Mouse (Mus musculus): ENCODE measurements around the gene Slc17a5. TPM values are rescaled to one million over a fixed set of nuclear protein-coding genes. Genes with fewer than 3 reads are reported as not detected.
"Not testable (repeated sequence)": the region's sequence is repeated elsewhere in the genome, so short reads cannot be mapped to it uniquely, and the experiment has no call there.

The Slc17a5 gene
- polyA plus RNA-seq, 1 experiment from 2014 or later: 22.7 TPM

- peaks cover 20% of the 10 kb centered on the region for H3K4me1 ChIP-seq
- H3K9ac ChIP-seq: 0 out of 2 replicates have a peak overlapping the region, but pooled peaks have one; percentile 36
- ATAC-seq (ENCODE audit: insufficient number of reproducible peaks, insufficient read depth, low FRiP score, low TSS enrichment, low read depth): no peak
- H3K9me3 ChIP-seq: no peaks in the 10 kb centered on the region
- H3K36me3 ChIP-seq: 0 out of 2 replicates have a peak, but pooled peaks cover 4% of the 10 kb centered on the region
- 0 out of 2 replicates have a peak overlapping the region, but pooled peaks have one; percentile 16 for H3K27ac ChIP-seq
- no peak overlapping the region for H3K4me3 ChIP-seq
- H3K27me3 ChIP-seq: no peaks in the 10 kb centered on the region
- WGBS: 26% methylated on average over 5 of the region's 5 CpGs
- H3K4me2 ChIP-seq: no peak overlapping the region
Measured at GRCm38 (mm10) chr9:78531816-78532215, 56.0 kb downstream of the Slc17a5 start.

GRCm38 (mm10) chr9:78527767-78528381, 60.0 kb downstream of the Slc17a5 start:
- Histone ChIP-seq H3K9ac (peak overlapping the region; percentile 66), H3K27ac (peak overlapping the region; percentile 82), H3K9me3 (no peaks in the 10 kb centered on the region), H3K4me2 (peak overlapping the region; percentile 76), H3K36me3 (no peaks in the 10 kb centered on the region), H3K4me1 (peaks cover 19% of the 10 kb centered on the region), H3K4me3 (peak overlapping the region; percentile 52), H3K27me3 (no peaks in the 10 kb centered on the region)
- ATAC-seq (ENCODE audit: insufficient number of reproducible peaks, insufficient read depth, low FRiP score, low TSS enrichment, low read depth): no peak
- 4% methylated on average over 16 of the region's 16 CpGs for WGBS

GRCm38 (mm10) chr9:78527301-78527761, 60.5 kb downstream of the Slc17a5 start:
- peak; percentile 58 for ATAC-seq (ENCODE audit: insufficient number of reproducible peaks, insufficient read depth, low FRiP score, low TSS enrichment, low read depth)
- Histone ChIP-seq H3K9ac (peak overlapping the region; percentile 66), H3K27ac (peak overlapping the region; percentile 82), H3K4me1 (peaks cover 15% of the 10 kb centered on the region), H3K9me3 (no peaks in the 10 kb centered on the region), H3K4me2 (peak overlapping the region; percentile 76), H3K4me3 (peak overlapping the region; percentile 52), H3K36me3 (no peaks in the 10 kb centered on the region), H3K27me3 (no peaks in the 10 kb centered on the region)
- WGBS: under 1% methylated on average over 24 of the region's 24 CpGs

GRCm38 (mm10) chr9:78526206-78526605, 61.6 kb downstream of the Slc17a5 start:
- Histone ChIP-seq H3K36me3 (no peaks in the 10 kb centered on the region), H3K4me3 (no peak overlapping the region), H3K9me3 (no peaks in the 10 kb centered on the region), H3K27me3 (no peaks in the 10 kb centered on the region), H3K4me1 (peaks cover 14% of the 10 kb centered on the region), H3K4me2 (no peak overlapping the region), H3K9ac (no peak overlapping the region), H3K27ac (no peak overlapping the region)
- 88% methylated on average over 2 of the region's 2 CpGs for WGBS
- no peak for ATAC-seq (ENCODE audit: insufficient number of reproducible peaks, insufficient read depth, low FRiP score, low TSS enrichment, low read depth)

- no peak overlapping the region for H3K4me3 ChIP-seq
- 91% methylated on average over 17 of the region's 17 CpGs for WGBS
- 0 out of 2 replicates have a peak, but pooled peaks cover 4% of the 10 kb centered on the region for H3K27me3 ChIP-seq
- H3K36me3 ChIP-seq: no peaks in the 10 kb centered on the region
- no peak for ATAC-seq (ENCODE audit: insufficient number of reproducible peaks, insufficient read depth, low FRiP score, low TSS enrichment, low read depth)
- no peak overlapping the region for H3K9ac ChIP-seq
- H3K4me1 ChIP-seq: peaks cover 20% of the 10 kb centered on the region
- no peak overlapping the region for H3K27ac ChIP-seq
- no peaks in the 10 kb centered on the region for H3K9me3 ChIP-seq
- no peak overlapping the region for H3K4me2 ChIP-seq
Measured at GRCm38 (mm10) chr9:78525451-78526135, 62.2 kb downstream of the Slc17a5 start.

GRCm38 (mm10) chr9:78521689-78522088, 66.2 kb downstream of the Slc17a5 start:
- Histone ChIP-seq H3K36me3 (no peaks in the 10 kb centered on the region), H3K4me1 (peaks cover 21% of the 10 kb centered on the region), H3K27me3 (0 out of 2 replicates have a peak, but pooled peaks cover 4% of the 10 kb centered on the region), H3K9ac (0 out of 2 replicates have a peak overlapping the region, but pooled peaks have one; percentile 6), H3K4me3 (peak overlapping the region; percentile 47), H3K27ac (no peak overlapping the region), H3K9me3 (no peaks in the 10 kb centered on the region), H3K4me2 (peak overlapping the region; percentile 87)
- no peak for ATAC-seq (ENCODE audit: insufficient number of reproducible peaks, insufficient read depth, low FRiP score, low TSS enrichment, low read depth)
- WGBS: 22% methylated on average over 14 of the region's 14 CpGs

- Histone ChIP-seq H3K4me1 (peaks cover 21% of the 10 kb centered on the region), H3K9ac (peak overlapping the region; percentile 66), H3K9me3 (no peaks in the 10 kb centered on the region), H3K4me3 (peak overlapping the region; percentile 47), H3K27me3 (0 out of 2 replicates have a peak, but pooled peaks cover 4% of the 10 kb centered on the region), H3K36me3 (no peaks in the 10 kb centered on the region), H3K27ac (0 out of 2 replicates have a peak overlapping the region, but pooled peaks have one; percentile 35), H3K4me2 (peak overlapping the region; percentile 87)
- ATAC-seq (ENCODE audit: insufficient number of reproducible peaks, insufficient read depth, low FRiP score, low TSS enrichment, low read depth): 0 out of 2 replicates have a peak, but pooled peaks have one; percentile 46
- 2% methylated on average over 40 of the region's 40 CpGs for WGBS
Measured at GRCm38 (mm10) chr9:78520780-78521601, 66.8 kb downstream of the Slc17a5 start.

GRCm38 (mm10) chr9:78520127-78520779, 67.6 kb downstream of the Slc17a5 start:
- no peaks in the 10 kb centered on the region for H3K9me3 ChIP-seq
- H3K36me3 ChIP-seq: no peaks in the 10 kb centered on the region
- H3K9ac ChIP-seq: peak overlapping the region; percentile 66
- 0 out of 2 replicates have a peak, but pooled peaks cover 4% of the 10 kb centered on the region for H3K27me3 ChIP-seq
- peaks cover 21% of the 10 kb centered on the region for H3K4me1 ChIP-seq
- no peak overlapping the region for H3K27ac ChIP-seq
- peak overlapping the region; percentile 87 for H3K4me2 ChIP-seq
- peak; percentile 35; the same call in 1 of the 2 replicates for ATAC-seq (ENCODE audit: insufficient number of reproducible peaks, insufficient read depth, low FRiP score, low TSS enrichment, low read depth)
- peak overlapping the region; percentile 47 for H3K4me3 ChIP-seq
- 3% methylated on average over 15 of the region's 15 CpGs for WGBS

- not testable (repeated sequence) for H3K36me3 ChIP-seq; ATAC-seq (ENCODE audit: insufficient number of reproducible peaks, insufficient read depth, low FRiP score, low TSS enrichment, low read depth); H3K27ac ChIP-seq; H3K9me3 ChIP-seq; H3K4me3 ChIP-seq; H3K4me2 ChIP-seq; H3K27me3 ChIP-seq; H3K9ac ChIP-seq
- peaks cover 21% of the 10 kb centered on the region for H3K4me1 ChIP-seq
- 76% methylated on average over 3 of the region's 3 CpGs for WGBS
Measured at GRCm38 (mm10) chr9:78517237-78517636, 70.6 kb downstream of the Slc17a5 start.

GRCm38 (mm10) chr9:78516125-78516524, 71.7 kb downstream of the Slc17a5 start:
- Histone ChIP-seq H3K9ac (no peak overlapping the region), H3K27me3 (0 out of 2 replicates have a peak, but pooled peaks cover 4% of the 10 kb centered on the region), H3K4me1 (peaks cover 14% of the 10 kb centered on the region), H3K9me3 (no peaks in the 10 kb centered on the region), H3K4me2 (no peak overlapping the region), H3K4me3 (no peak overlapping the region), H3K36me3 (no peaks in the 10 kb centered on the region), H3K27ac (no peak overlapping the region)
- 55% methylated on average over 3 of the region's 3 CpGs for WGBS
- ATAC-seq (ENCODE audit: insufficient number of reproducible peaks, insufficient read depth, low FRiP score, low TSS enrichment, low read depth): no peak

- Histone ChIP-seq H3K9ac (no peak overlapping the region), H3K36me3 (no peaks in the 10 kb centered on the region), H3K27me3 (no peaks in the 10 kb centered on the region), H3K9me3 (no peaks in the 10 kb centered on the region), H3K4me3 (no peak overlapping the region), H3K4me2 (no peak overlapping the region), H3K27ac (no peak overlapping the region), H3K4me1 (no peaks in the 10 kb centered on the region)
- no peak for ATAC-seq (ENCODE audit: insufficient number of reproducible peaks, insufficient read depth, low FRiP score, low TSS enrichment, low read depth)
- 65% methylated on average over 4 of the region's 4 CpGs for WGBS
Measured at GRCm38 (mm10) chr9:78514681-78515080, 73.2 kb downstream of the Slc17a5 start.

All from embryonic facial prominence, embryonic 13.5 days (tissue).